Mouse (Mus musculus): ENCODE results near the gene Lemd2.

DNA sequence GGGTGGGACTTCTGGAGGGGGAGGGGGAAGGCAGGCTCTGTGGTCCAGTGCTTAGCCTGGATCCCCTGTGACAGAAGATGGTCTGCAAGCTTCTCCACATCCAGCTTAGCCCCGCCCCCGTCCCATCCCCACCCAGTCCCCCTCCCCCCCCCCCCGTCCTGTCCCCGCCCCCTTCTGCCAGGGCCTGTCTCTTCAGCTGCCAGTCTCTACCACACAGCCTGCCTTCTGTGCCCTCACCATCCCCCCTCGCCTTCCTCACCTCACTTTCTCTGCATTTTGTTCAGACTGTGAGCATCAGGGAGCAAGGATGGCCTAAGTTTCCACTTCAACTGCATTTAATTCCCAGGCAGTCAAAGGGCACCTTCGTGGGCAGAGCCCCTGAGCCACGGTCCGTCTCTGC, 14.1 kb upstream of the Lemd2 start:
- TF ChIP-seq POLR2A (IDR thresholded peaks at IDR 0.05; ENCODE audit: low read depth, low read length) = no peak
- no peak for TF ChIP-seq CTCF (conservative IDR thresholded peaks at IDR 0.05; ENCODE audit: insufficient read depth, insufficient read length, low read depth, low read length)
